Mouse (Mus musculus) right cerebral cortex, adult 2 months (tissue): ENCODE results near the gene Gm4884.
"Not testable (repeated sequence)": the region's sequence is repeated elsewhere in the genome, so short reads cannot be mapped to it uniquely, and the experiment has no call there.

Experiments used
- DNase-seq, 2 experiments: peaks; one replicate each; pipeline ENCODE4 v3.0.0; 2021 to 2022; ENCODE audit warnings: low spot score in 2 of 2

Gene Gm4884

DNA sequence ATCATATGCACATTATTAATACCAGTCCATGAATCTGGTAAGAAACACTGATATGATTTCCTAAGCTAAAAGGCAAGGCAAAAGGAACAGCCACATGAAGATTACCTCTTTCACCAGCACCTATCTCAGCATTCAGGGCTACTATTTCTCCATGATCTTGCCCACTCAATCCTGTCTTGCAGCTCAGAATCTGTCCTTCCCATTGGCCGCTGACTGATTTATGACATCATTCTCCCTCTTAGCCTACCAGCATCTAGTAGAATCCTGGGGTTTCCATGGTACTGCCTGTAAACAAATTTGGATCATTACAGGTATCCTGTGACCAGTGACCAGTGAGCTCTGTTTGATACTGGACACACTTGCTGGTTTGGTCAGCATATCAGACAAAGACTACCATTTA, at the start of gene Gm4884:
Gene Gm4884, plus strand, starts transcription at position 301 of the 400 bp plus-strand sequence.
- DNase-seq, result not testable (repeated sequence)

DNA sequence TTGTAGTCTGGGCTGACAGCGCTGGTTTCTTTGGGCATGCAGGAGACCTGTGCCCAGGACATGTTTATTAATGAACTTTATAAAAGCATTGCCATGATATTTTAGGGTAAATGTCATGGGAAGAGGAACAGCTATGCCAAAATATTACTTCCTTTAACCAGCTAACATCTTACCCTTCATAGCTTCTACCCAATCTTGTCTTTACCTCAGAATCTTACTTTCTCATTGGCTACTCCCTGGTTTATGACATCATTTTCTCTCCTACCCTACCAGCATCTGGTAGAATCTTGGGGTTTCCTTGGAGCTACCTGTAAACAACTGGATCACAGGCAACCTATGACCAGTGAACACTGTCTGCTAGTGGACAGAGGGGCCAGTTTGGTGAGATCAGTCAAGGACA, 45.3 kb upstream of the Gm4884 start, which contains the start of gene 4930433I11Rik:
Gene 4930433I11Rik, plus strand, starts transcription at position 301 of the 400 bp plus-strand sequence.
- DNase-seq, result no peak

GRCm38 (mm10) chr7:41044058-41044457, 11.5 kb downstream of the Gm4884 start:
- not testable (repeated sequence) for DNase-seq
